Mouse (Mus musculus): Measurements from ENCODE around the gene Ncs1. TPM values are rescaled to one million over a fixed set of nuclear protein-coding genes. Genes with fewer than 3 reads are reported as not detected.

Ncs1 gene
- polyA plus RNA-seq (2012; rRNA removed): 5.7 and 7.7 TPM in 2 replicates

DNA sequence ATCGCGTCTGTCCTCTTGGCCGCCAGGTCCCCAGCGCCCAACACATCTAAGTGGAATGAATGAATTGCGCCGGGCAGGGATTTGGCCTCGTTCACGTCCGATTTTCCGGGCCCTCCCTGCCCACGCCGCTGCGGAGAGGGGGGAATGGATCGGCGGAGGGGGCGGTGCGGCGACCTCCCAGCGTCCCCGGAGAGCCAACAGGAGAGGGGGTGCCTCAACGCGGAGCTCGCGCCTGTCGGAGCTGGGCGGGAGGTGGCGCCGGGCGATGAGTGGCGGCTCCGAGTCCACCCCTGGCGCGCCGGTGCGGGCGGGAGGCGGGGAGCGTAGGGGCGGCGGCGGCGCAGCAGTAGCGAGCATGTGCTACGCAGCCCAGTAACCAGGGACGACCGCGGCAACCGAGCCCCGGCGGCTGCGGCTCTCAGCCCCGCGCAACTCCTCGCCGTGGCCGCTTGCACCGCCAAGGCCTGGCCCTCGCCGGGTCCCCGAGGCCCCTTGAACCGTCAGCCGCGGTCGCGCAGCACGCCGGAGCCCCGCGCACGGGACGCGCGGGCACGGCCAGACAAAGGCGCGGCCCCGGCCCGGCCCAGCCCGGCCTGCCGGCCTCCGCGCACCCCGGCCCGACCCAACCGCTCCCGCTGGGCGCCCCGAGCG lies at the start of gene Ncs1:
Gene Ncs1, plus strand, starts transcription at position 333 of the 651 bp plus-strand sequence.
- no peak for TF ChIP-seq CTCF (IDR thresholded peaks at IDR 0.05; ENCODE audit: control insufficient read depth, insufficient read depth, insufficient replicate concordance, low read depth, low read length)
- no peak for TF ChIP-seq POLR2A (IDR thresholded peaks at IDR 0.05; ENCODE audit: control insufficient read depth, low read depth, low read length)
- Histone ChIP-seq H3K4me1 (ENCODE audit: control insufficient read depth, insufficient read depth, low read length) (peaks cover 9% of the 10 kb centered on the region), H3K4me3 (ENCODE audit: control insufficient read depth, low read depth, low read length) (peak within 1 kb of the TSS; percentile 67), H3K27me3 (ENCODE audit: control insufficient read depth, insufficient read depth, low read length) (no peaks in the 10 kb centered on the region; the same call in 1 of the 2 replicates), H3K36me3 (ENCODE audit: control insufficient read depth, insufficient read depth, low read length) (no peaks in the 10 kb centered on the region), H3K27ac (ENCODE audit: control insufficient read depth, insufficient read depth, low read depth, low read length) (no peak within 1 kb of the TSS)

DNA sequence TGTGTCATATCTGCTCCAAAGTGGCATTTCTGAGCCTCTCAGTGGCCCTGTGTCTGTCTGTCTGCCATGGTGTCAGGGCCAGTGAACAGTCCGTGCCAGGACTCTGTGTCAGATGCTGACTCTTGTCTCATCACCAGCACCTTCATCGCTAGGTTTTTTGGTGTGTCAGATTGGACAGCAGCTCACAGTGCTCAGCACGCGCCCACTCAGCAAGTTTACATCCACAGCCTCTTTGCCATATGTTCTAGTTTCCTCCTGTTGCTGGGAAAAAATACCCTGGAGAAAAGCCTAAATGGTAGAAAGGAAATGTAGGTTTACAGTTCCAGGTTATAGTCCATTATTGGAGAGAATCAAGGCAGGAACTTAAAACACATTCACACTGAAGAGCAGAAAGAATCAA lies 47.0 kb upstream of the Ncs1 start:
- Histone ChIP-seq H3K36me3 (ENCODE audit: control insufficient read depth, insufficient read depth, low read length) (no peaks in the 10 kb centered on the region), H3K4me3 (ENCODE audit: control insufficient read depth, low read depth, low read length) (no peak overlapping the region), H3K27me3 (ENCODE audit: control insufficient read depth, insufficient read depth, low read length) (no peaks in the 10 kb centered on the region), H3K4me1 (ENCODE audit: control insufficient read depth, insufficient read depth, low read length) (no peaks in the 10 kb centered on the region), H3K27ac (ENCODE audit: control insufficient read depth, insufficient read depth, low read depth, low read length) (no peak overlapping the region)
- TF ChIP-seq POLR2A (IDR thresholded peaks at IDR 0.05; ENCODE audit: control insufficient read depth, low read depth, low read length) (no peak), CTCF (IDR thresholded peaks at IDR 0.05; ENCODE audit: control insufficient read depth, insufficient read depth, insufficient replicate concordance, low read depth, low read length) (no peak)

DNA sequence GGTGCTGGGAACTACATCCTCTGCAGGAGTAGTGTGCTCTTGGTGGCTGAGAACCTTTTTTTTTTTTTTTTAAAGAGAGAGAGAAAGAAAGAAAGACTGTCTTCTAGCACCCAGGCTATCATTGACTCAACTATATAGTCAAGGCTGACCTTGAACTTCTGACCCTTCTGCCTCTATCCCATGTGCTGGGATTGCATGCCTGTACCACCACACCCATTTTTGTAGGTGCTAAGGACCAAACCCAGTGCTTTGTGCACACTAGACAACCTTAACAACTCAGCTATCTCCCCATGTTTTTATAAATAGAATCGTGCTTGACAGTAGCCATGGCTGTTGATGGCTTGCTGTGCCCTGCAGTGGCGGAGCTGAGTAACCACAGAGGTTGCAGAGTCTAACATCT lies 45.6 kb upstream of the Ncs1 start:
- no peaks in the 10 kb centered on the region for H3K36me3 ChIP-seq (ENCODE audit: control insufficient read depth, insufficient read depth, low read length)
- TF ChIP-seq POLR2A (IDR thresholded peaks at IDR 0.05; ENCODE audit: control insufficient read depth, low read depth, low read length) (no peak), CTCF (IDR thresholded peaks at IDR 0.05; ENCODE audit: control insufficient read depth, insufficient read depth, insufficient replicate concordance, low read depth, low read length) (no peak)
- H3K4me1 ChIP-seq (ENCODE audit: control insufficient read depth, insufficient read depth, low read length): no peaks in the 10 kb centered on the region
- H3K27me3 ChIP-seq (ENCODE audit: control insufficient read depth, insufficient read depth, low read length): no peaks in the 10 kb centered on the region
- H3K4me3 ChIP-seq (ENCODE audit: control insufficient read depth, low read depth, low read length): no peak overlapping the region
- H3K27ac ChIP-seq (ENCODE audit: control insufficient read depth, insufficient read depth, low read depth, low read length): no peak overlapping the region

DNA sequence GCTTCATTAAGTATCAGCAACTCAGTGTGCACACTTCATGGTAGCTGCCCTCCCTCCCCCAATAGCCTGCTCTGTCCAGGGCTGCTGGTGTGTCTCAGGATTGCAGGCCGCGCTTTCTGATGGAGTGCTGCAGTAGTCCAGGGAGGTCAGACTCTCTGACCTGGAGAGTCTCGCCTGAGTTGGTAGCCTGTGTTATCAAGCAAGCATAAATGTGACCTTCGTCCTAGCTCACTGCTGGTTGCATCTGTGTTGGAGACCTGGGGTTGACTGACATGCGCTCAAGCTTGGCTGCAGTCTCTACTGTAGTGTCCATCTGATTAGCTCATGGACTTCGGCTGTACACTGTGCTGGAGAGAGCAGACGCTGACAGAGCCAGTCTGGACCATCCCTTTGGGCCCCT lies 43.8 kb upstream of the Ncs1 start:
- H3K27ac ChIP-seq (ENCODE audit: control insufficient read depth, insufficient read depth, low read depth, low read length): no peak overlapping the region
- no peaks in the 10 kb centered on the region for H3K36me3 ChIP-seq (ENCODE audit: control insufficient read depth, insufficient read depth, low read length)
- no peaks in the 10 kb centered on the region for H3K4me1 ChIP-seq (ENCODE audit: control insufficient read depth, insufficient read depth, low read length)
- TF ChIP-seq CTCF (IDR thresholded peaks at IDR 0.05; ENCODE audit: control insufficient read depth, insufficient read depth, insufficient replicate concordance, low read depth, low read length) (no peak), POLR2A (IDR thresholded peaks at IDR 0.05; ENCODE audit: control insufficient read depth, low read depth, low read length) (no peak)
- H3K27me3 ChIP-seq (ENCODE audit: control insufficient read depth, insufficient read depth, low read length): no peaks in the 10 kb centered on the region
- H3K4me3 ChIP-seq (ENCODE audit: control insufficient read depth, low read depth, low read length): no peak overlapping the region

DNA sequence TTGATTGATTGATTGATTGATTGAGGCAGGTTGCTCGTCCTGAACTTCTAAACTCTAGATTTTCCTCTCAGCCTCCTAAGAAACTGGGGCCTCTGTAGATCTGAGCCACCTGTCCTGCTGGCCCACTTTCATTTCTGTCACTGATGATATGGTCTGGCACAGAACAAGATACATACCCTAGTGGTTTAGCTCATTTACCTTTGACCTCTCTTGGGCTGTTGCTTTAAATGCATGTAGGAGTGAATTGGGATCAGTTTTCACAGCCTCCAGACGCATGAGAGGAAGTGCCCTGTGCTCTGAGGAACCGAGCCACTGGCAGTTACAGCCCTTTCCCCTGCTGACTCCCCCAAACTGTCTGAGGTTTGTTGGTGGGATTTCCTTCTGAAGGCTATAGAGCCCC lies 43.3 kb upstream of the Ncs1 start:
- no peaks in the 10 kb centered on the region for H3K27me3 ChIP-seq (ENCODE audit: control insufficient read depth, insufficient read depth, low read length)
- no peak for TF ChIP-seq CTCF (IDR thresholded peaks at IDR 0.05; ENCODE audit: control insufficient read depth, insufficient read depth, insufficient replicate concordance, low read depth, low read length)
- H3K27ac ChIP-seq (ENCODE audit: control insufficient read depth, insufficient read depth, low read depth, low read length): no peak overlapping the region
- no peak overlapping the region for H3K4me3 ChIP-seq (ENCODE audit: control insufficient read depth, low read depth, low read length)
- no peaks in the 10 kb centered on the region for H3K36me3 ChIP-seq (ENCODE audit: control insufficient read depth, insufficient read depth, low read length)
- H3K4me1 ChIP-seq (ENCODE audit: control insufficient read depth, insufficient read depth, low read length): no peaks in the 10 kb centered on the region

DNA sequence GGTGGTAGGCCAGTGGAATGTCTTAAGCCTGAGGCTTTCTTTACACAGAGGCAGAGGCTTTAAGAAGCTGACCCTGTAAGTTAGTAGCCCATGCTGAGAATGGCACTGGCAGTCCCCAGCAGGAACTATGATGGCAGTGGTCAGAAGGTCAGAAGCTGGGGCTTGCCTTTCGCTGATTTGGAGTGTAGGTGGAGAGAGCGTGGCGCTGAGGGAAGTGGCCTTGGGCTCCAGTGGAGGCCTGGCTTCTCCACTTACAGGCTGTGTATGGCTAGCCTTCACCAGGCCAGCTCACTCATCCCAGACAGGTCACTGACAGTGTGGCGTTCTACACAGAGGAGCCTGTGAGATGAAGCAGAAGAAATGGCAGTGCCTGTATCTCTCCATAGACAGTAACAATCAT lies 42.7 kb upstream of the Ncs1 start:
- TF ChIP-seq CTCF (IDR thresholded peaks at IDR 0.05; ENCODE audit: control insufficient read depth, insufficient read depth, insufficient replicate concordance, low read depth, low read length) (no peak), POLR2A (IDR thresholded peaks at IDR 0.05; ENCODE audit: control insufficient read depth, low read depth, low read length) (no peak)
- H3K36me3 ChIP-seq (ENCODE audit: control insufficient read depth, insufficient read depth, low read length): no peaks in the 10 kb centered on the region
- H3K4me3 ChIP-seq (ENCODE audit: control insufficient read depth, low read depth, low read length): no peak overlapping the region
- H3K4me1 ChIP-seq (ENCODE audit: control insufficient read depth, insufficient read depth, low read length): no peaks in the 10 kb centered on the region
- H3K27ac ChIP-seq (ENCODE audit: control insufficient read depth, insufficient read depth, low read depth, low read length): no peak overlapping the region
- no peaks in the 10 kb centered on the region for H3K27me3 ChIP-seq (ENCODE audit: control insufficient read depth, insufficient read depth, low read length)

DNA sequence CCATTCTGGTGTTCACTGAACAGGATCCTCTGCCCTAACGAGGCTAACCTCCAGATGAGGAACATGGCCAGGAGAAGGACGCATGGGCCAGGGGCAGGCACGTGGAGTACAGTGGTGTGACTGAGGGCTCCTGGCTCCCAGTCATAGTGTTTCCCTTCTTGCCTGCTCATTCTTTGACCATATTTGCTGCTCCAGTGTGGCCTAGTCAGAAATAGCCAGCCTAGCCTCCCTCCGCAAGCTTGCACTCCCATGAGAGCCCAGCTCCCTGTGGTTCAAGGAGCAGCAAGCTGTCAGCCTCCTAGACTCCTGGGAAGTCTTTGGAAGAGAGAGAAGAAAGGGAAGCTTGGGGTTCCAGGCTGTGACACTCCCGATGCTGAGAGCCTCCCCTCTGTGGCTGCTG lies 40.9 kb upstream of the Ncs1 start:
- H3K4me1 ChIP-seq (ENCODE audit: control insufficient read depth, insufficient read depth, low read length): no peaks in the 10 kb centered on the region
- H3K36me3 ChIP-seq (ENCODE audit: control insufficient read depth, insufficient read depth, low read length): no peaks in the 10 kb centered on the region
- no peaks in the 10 kb centered on the region for H3K27me3 ChIP-seq (ENCODE audit: control insufficient read depth, insufficient read depth, low read length)
- no peak overlapping the region for H3K27ac ChIP-seq (ENCODE audit: control insufficient read depth, insufficient read depth, low read depth, low read length)
- TF ChIP-seq CTCF (IDR thresholded peaks at IDR 0.05; ENCODE audit: control insufficient read depth, insufficient read depth, insufficient replicate concordance, low read depth, low read length) (no peak), POLR2A (IDR thresholded peaks at IDR 0.05; ENCODE audit: control insufficient read depth, low read depth, low read length) (no peak)
- no peak overlapping the region for H3K4me3 ChIP-seq (ENCODE audit: control insufficient read depth, low read depth, low read length)

DNA sequence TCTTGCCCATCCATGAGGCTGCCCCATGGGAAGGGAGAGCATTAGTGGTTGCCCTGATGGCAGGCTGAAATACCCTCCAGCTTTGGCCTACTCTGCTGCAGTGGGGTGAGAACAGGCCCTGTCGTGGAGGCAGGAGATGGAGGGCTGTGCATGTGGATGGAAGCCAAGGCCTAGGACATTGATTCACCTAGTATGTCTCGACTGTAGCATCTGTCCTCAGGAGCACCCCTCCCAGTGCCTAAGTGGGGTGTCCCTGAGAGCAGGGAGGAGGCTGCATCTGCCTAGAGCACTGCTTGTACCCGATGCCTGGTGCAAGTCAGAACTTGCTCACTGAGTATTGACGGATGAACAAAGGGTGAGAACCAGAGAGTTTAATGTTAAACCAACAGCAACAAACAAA lies 39.4 kb upstream of the Ncs1 start:
- no peaks in the 10 kb centered on the region for H3K36me3 ChIP-seq (ENCODE audit: control insufficient read depth, insufficient read depth, low read length)
- no peaks in the 10 kb centered on the region for H3K4me1 ChIP-seq (ENCODE audit: control insufficient read depth, insufficient read depth, low read length)
- H3K27ac ChIP-seq (ENCODE audit: control insufficient read depth, insufficient read depth, low read depth, low read length): no peak overlapping the region
- H3K27me3 ChIP-seq (ENCODE audit: control insufficient read depth, insufficient read depth, low read length): no peaks in the 10 kb centered on the region
- no peak for TF ChIP-seq POLR2A (IDR thresholded peaks at IDR 0.05; ENCODE audit: control insufficient read depth, low read depth, low read length)
- no peak for TF ChIP-seq CTCF (IDR thresholded peaks at IDR 0.05; ENCODE audit: control insufficient read depth, insufficient read depth, insufficient replicate concordance, low read depth, low read length)
- no peak overlapping the region for H3K4me3 ChIP-seq (ENCODE audit: control insufficient read depth, low read depth, low read length)

All from testis, adult 2 months (tissue).